Mouse (Mus musculus) liver, postnatal 0 days (tissue): Measurements from ENCODE around the gene Rnf113a2.

Experiments used
- CTCF ChIP-seq: sonication (generic); IDR thresholded peaks from 2 replicates; pipeline ENCODE4 v1.5.1; 2016; ENCODE audit warnings: antibody characterized with exemption, low read depth
- EP300 ChIP-seq: IDR thresholded peaks from 2 replicates; pipeline ENCODE4 v1.6.1; 2016; ENCODE audit warnings: antibody characterized with exemption, low read depth, mild to moderate bottlenecking

- TF ChIP-seq CTCF, result no peak
- TF ChIP-seq EP300, result no peak
Measured at GRCm38 (mm10) chr12:84373831-84374481, 43.0 kb upstream of the Rnf113a2 start.
